Comparison of ENCODE assay signal across 16 mouse cellular contexts in genomic region chr14:121255469-121255868, GRCm38 (mm10).
"Had no signal": no experiment of that assay in that cellular context is flagged by ENCODE, and none has a peak within 500 bp of the region (broad histone marks: within the 10 kb centered on the region; RNA-seq: fewer than 3 reads in every experiment).

No protein-coding gene starts in this region.

- H3K4me3 ChIP-seq: limb, embryonic 15.5 days; liver, embryonic 13.5 days; megakaryocyte, embryonic 14.5 days; midbrain, embryonic 15.5 days; neural tube, embryonic 12.5 days; stomach, embryonic 15.5 days had no signal

- H3K27me3 ChIP-seq: limb, embryonic 15.5 days; liver, embryonic 13.5 days; midbrain, embryonic 15.5 days; neural tube, embryonic 12.5 days; stomach, embryonic 15.5 days had no signal

- H3K36me3 ChIP-seq: liver, embryonic 13.5 days; midbrain, embryonic 15.5 days; stomach, embryonic 15.5 days had no signal

- H3K4me1 ChIP-seq: limb, embryonic 15.5 days; midbrain, embryonic 15.5 days; neural tube, embryonic 12.5 days had no signal

- DNase-seq: kidney, adult 9 months; layer of hippocampus, adult 9-11 months; layer of hippocampus, postnatal 36 days; liver, embryonic 13.5 days; lung, adult 18-20 months; lung, postnatal 36 days; retina, postnatal 1 day; right cerebral cortex, postnatal 4 days; spleen, adult 18-20 months; thymus, adult 2 months; thymus, postnatal 25 days had no signal

- ATAC-seq: midbrain, embryonic 15.5 days had no signal

- H3K9me3 ChIP-seq: limb, embryonic 15.5 days; liver, embryonic 13.5 days; megakaryocyte, embryonic 14.5 days; midbrain, embryonic 15.5 days; neural tube, embryonic 12.5 days; stomach, embryonic 15.5 days had no signal
